Mouse (Mus musculus): ENCODE data around the gene Kmt2d.

Gene Kmt2d

DNA sequence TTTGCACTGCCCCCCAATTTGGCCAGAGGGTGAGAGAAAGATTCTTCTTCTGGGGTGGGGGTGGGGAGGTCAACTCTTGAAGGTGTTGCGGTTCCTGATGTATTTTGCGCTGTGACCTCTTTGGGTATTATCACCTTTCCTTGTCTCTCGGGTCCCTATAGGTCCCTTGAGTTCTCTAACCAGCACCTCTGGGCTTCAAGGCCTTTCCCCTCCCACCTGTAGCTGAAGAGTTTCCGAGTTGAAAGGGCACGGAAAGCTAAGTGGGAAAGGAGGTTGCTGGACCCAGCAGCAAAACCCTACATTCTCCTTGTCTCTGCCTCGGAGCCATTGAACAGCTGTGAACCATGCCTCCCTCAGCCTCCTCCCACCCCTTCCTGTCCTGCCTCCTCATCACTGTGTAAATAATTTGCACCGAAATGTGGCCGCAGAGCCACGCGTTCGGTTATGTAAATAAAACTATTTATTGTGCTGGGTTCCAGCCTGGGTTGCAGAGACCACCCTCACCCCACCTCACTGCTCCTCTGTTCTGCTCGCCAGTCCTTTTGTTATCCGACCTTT lies 77.8 kb downstream of the Kmt2d start:
- DNase-seq, result no peak

- no peak for DNase-seq
These were observed 78.6 kb downstream of the Kmt2d start for GRCm38 (mm10) chr15:98792233-98793020.

DNA sequence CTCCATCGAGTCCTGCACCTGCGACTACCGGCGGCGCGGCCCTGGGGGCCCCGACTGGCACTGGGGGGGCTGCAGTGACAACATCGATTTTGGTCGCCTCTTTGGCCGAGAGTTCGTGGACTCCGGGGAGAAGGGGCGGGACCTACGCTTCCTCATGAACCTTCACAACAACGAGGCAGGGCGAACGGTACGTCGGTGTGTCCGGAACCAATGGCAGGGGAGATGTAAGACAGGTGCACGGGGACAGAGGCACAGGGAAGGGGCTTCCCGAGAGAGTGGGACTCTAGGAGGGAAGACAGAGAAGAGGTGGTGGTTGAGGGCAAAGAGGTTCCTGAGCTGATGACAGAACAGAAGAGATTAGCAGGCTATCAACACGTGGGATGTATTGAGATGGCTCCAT lies 79.2 kb downstream of the Kmt2d start:
- DNase-seq, result no peak

DNA sequence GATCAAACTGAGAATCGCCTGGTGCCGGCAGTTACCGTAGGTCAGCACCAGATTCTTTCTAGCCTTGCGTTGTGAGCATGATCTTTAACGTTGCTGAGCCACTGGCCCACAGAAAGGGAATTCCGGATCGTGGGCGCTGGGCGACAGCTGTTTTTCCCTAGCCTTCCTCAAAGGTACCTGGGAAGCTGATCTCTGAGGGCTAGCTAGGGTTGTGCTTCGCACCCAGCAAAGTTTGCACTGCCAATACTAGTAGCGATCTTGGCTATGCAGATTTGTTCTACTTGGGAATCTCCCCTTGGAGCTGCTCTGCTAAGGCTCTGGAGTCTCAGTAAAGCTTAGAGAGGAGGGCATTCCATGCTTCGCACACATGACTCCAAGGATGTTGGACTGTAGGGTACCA lies 79.8 kb downstream of the Kmt2d start:
- DNase-seq, result no peak

- DNase-seq, result no peak
These were observed 80.2 kb downstream of the Kmt2d start for GRCm38 (mm10) chr15:98790761-98791160.

- no peak for DNase-seq
These were observed 81.1 kb downstream of the Kmt2d start, which contains the start of gene Wnt1 for GRCm38 (mm10) chr15:98789661-98790535. Gene Wnt1, plus strand, starts transcription at chr15:98789857.

- no peak for DNase-seq
These were observed 81.9 kb downstream of the Kmt2d start for GRCm38 (mm10) chr15:98788972-98789660.

- DNase-seq, result no peak
These were observed 83.1 kb downstream of the Kmt2d start for GRCm38 (mm10) chr15:98787930-98788329.

- no peak for DNase-seq
These were observed 85.3 kb downstream of the Kmt2d start for GRCm38 (mm10) chr15:98785744-98786143.

All from kidney, adult 11 months (tissue).